Mouse (Mus musculus): Measurements from ENCODE around the gene Ocln.

Gene Ocln

DNA sequence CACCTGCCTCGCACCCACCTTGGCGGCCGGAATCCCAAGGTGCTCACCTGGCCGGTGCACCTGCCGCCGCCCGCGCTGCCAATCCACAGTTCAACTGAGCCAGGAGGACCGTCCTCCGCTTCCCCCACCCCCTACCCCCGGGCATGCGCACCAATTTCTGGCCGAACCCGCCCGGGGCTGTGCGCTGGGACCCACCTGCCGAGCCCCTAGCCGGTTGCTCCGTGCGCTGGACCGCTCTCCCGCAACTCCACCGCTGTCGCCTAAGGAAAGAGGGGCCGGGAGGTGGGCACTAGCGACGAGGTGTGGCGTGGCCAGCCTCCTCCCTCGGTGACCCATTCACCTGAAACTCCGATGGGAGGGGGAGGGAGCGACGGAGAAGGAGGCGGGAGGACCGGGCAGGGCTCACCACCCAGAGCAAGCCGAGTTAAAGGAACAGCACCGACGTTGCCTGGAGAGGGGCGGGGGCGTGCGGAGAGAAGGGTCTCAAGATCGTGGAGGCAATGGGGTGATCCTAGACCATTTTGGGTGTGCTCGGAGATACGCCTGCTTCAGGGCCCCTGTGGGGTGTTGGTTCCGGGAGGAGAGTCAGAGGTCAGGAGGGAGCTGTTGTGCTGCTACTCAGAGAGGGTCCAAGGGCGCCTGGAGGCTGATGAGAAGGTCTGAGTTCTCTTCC, at the start of gene Ocln:
Gene Ocln (minus strand): TSS at position 350 of the 673 bp plus-strand sequence.
- no peak for DNase-seq (ENCODE audit: low spot score in 2 of 2)

- no peak for DNase-seq (ENCODE audit: low spot score in 2 of 2)
Observed at GRCm38 (mm10) chr13:100601034-100601433, 48.5 kb upstream of the Ocln start.

- DNase-seq (ENCODE audit: low spot score in 2 of 2): no peak
Observed at GRCm38 (mm10) chr13:100600317-100600716, 47.8 kb upstream of the Ocln start.

DNA sequence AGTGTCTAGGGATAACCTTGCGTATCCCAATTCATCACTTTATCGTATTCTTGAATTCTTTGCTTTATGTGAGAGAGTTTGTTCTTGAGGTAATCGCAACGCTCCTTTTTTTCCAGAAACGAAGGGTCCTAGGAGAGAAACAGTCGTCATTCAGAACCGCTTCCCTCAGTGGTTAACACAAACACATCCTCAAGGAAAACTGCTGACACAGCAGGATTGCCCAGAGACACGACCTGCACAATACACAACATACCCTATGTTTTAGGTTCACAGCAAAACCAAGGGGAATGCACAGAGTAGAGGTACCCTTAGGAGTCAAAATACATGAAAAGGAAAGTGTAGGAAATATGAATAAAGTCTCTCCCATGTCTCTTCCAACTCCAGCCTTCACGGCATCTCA, 44.8 kb upstream of the Ocln start:
- DNase-seq (ENCODE audit: low spot score in 2 of 2): no peak

DNA sequence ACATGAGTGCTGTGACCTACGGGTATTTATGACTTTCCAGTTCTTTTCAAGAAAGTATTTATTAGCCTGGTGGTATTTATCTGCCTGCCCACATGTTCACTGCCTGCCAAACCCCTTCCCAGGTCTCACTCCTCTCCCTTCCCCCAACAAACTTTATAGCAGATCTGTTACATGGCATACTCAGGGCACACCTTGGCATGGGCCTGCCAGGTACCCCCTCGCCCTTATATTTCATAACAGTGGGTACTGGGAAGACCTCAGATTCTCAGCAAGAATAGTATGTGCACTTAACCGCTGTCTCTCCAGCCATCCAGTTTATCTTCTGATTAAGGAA, 43.0 kb upstream of the Ocln start:
- DNase-seq (ENCODE audit: low spot score in 2 of 2): no peak

GRCm38 (mm10) chr13:100594838-100595551, 42.5 kb upstream of the Ocln start:
- no peak for DNase-seq (ENCODE audit: low spot score in 2 of 2)

- DNase-seq (ENCODE audit: low spot score in 2 of 2): peak; percentile 49 to 55
Observed at GRCm38 (mm10) chr13:100594041-100594792, 41.7 kb upstream of the Ocln start.

- no peak for DNase-seq (ENCODE audit: low spot score in 2 of 2)
Observed at GRCm38 (mm10) chr13:100588646-100589045, 36.1 kb upstream of the Ocln start.

DNA sequence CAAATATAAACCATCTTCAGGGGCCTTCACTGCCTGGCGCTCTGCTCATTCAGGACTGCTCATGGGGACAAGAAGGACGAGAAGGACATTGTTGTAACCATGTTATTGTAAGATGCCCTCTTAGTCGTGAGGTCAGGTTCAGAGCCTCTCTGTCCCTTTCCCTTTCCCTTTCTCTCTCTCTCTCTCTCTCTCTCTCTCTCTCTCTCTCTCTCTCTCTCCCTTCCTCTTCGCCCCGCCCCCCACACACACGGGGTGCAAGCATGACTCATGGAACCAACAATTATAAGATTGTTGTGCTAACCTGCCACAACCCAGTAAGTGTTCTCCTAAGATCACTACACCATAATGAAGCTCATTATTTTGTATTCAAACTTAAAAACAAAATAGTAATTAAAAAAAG, 29.6 kb upstream of the Ocln start:
- DNase-seq (ENCODE audit: low spot score in 2 of 2): no peak

- no peak for DNase-seq (ENCODE audit: low spot score in 2 of 2)
Observed at GRCm38 (mm10) chr13:100581701-100582100, 29.2 kb upstream of the Ocln start.

- no peak for DNase-seq (ENCODE audit: low spot score in 2 of 2)
Observed at GRCm38 (mm10) chr13:100579951-100580350, 27.4 kb upstream of the Ocln start.

- DNase-seq (ENCODE audit: low spot score in 2 of 2): no peak
Observed at GRCm38 (mm10) chr13:100579220-100579619, 26.7 kb upstream of the Ocln start.

- DNase-seq (ENCODE audit: low spot score in 2 of 2): peak; percentile 43 to 55
Observed at GRCm38 (mm10) chr13:100575950-100576349, 23.4 kb upstream of the Ocln start.

- DNase-seq (ENCODE audit: low spot score in 2 of 2): no peak
Observed at GRCm38 (mm10) chr13:100570713-100571112, 18.2 kb upstream of the Ocln start.

- no peak for DNase-seq (ENCODE audit: low spot score in 2 of 2)
Observed at GRCm38 (mm10) chr13:100568359-100568758, 15.8 kb upstream of the Ocln start.

DNA sequence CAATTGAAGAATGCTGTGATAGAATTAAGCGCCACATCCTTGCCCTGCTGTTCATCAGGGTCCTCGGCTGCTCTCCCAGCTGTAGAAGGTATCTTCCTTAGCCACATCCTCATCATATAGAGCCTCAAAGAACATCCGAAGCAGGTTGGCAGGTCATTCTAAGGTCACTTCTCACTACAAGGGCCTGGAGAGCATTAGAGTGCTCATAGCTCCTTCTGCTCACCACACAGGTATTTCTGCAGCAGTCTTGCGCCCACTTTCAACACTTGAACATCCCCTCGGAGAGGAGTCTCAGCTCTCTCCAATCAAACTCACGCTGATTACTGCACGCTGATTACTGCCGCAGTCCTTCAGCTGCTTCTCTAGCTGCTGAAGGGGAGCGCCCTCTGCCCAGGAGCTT, 6.9 kb upstream of the Ocln start:
- DNase-seq (ENCODE audit: low spot score in 2 of 2): no peak

- no peak for DNase-seq (ENCODE audit: low spot score in 2 of 2)
Observed at GRCm38 (mm10) chr13:100557011-100557410, 4.5 kb upstream of the Ocln start.

DNA sequence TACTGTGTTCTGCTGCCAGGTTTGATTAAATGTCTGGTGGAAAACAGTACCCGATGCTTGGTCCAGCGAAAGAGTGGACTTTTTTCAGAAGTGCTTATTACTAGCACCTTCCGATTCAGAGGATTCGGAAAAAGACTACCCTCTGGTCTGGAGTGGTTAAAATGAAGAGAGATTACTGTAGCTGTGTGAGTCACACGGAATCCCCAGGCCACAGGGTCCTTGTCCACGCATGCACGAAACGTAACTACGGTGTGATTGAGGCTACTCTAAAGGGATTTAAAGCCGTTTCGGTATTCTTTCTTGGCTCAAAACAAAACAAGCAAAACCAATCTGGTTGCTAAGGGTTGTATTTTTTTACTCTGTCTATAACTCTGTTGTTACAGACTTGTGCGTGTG, 522 bp upstream of the Ocln start:
- DNase-seq (ENCODE audit: low spot score in 2 of 2): no peak

GRCm38 (mm10) chr13:100552009-100552368, 529 bp downstream of the Ocln start:
- no peak for DNase-seq (ENCODE audit: low spot score in 2 of 2)

- DNase-seq (ENCODE audit: low spot score in 2 of 2): no peak
Observed at GRCm38 (mm10) chr13:100551371-100552008, 1.0 kb downstream of the Ocln start.

DNA sequence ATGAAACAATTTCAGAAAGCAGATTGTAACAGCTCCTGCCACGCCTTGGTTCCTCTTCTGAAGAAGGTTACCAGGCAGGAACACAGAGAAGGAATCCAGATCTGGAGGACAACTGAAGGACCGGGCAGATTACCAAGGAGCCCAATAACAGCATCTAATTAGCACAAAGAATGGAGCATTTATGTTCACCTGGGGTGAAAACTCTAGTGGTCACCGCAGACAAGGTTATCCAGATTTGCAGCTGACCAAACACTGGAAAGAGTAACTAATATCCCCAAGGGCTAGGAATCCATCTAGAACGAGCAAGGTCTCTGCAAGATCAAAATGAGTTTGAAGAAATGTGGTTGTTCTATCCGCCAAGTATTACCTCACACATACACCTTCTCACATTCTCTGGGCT, 5.2 kb downstream of the Ocln start:
- no peak for DNase-seq (ENCODE audit: low spot score in 2 of 2)

- no peak for DNase-seq (ENCODE audit: low spot score in 2 of 2)
Observed at GRCm38 (mm10) chr13:100545510-100545909, 7.0 kb downstream of the Ocln start.
